Comparison of ENCODE assay signal across 7 mouse cellular contexts in genomic region chr9:14859868-14860639, GRCm38 (mm10). TPM values are rescaled to one million over a fixed set of nuclear protein-coding genes. Genes with fewer than 3 reads are reported as not detected.
DNase-seq lines count a peak whose midpoint lies in the region; ATAC-seq and TF ChIP-seq lines count a peak whose summit lies in the region.

TSS of gene Gpr83 (plus strand) at chr9:14860210.

- H3K9ac ChIP-seq in embryonic facial prominence, embryonic 13.5 days: peak within 1 kb of the TSS; percentile 62
- H3K9ac ChIP-seq in hindbrain, embryonic 12.5 days: peak within 1 kb of the TSS; percentile 59
- peak within 1 kb of the TSS; percentile 42 for H3K9ac ChIP-seq in neural tube, embryonic 11.5 days (ENCODE audit: low read length)

- no peaks in the 10 kb centered on the region for H3K36me3 ChIP-seq in testis, adult 2 months (ENCODE audit: control insufficient read depth, insufficient read depth, low read length)
- no peaks in the 10 kb centered on the region for H3K36me3 ChIP-seq in embryonic facial prominence, embryonic 13.5 days
- no peaks in the 10 kb centered on the region for H3K36me3 ChIP-seq in hindbrain, embryonic 12.5 days
- H3K36me3 ChIP-seq in limb, embryonic 10.5 days: no peaks in the 10 kb centered on the region
- no peaks in the 10 kb centered on the region for H3K36me3 ChIP-seq in neural tube, embryonic 11.5 days (ENCODE audit: control insufficient read depth, insufficient read depth, low read length)

- H3K27ac ChIP-seq in testis, adult 2 months (ENCODE audit: control insufficient read depth, insufficient read depth, low read depth, low read length): no peak within 1 kb of the TSS
- H3K27ac ChIP-seq in embryonic facial prominence, embryonic 13.5 days: no peak within 1 kb of the TSS
- no peak within 1 kb of the TSS for H3K27ac ChIP-seq in hindbrain, embryonic 12.5 days
- H3K27ac ChIP-seq in limb, embryonic 10.5 days: no peak within 1 kb of the TSS
- no peak within 1 kb of the TSS for H3K27ac ChIP-seq in neural tube, embryonic 11.5 days (ENCODE audit: low read depth, low read length)

- TF ChIP-seq CTCF in testis, adult 2 months (IDR thresholded peaks at IDR 0.05; ENCODE audit: control insufficient read depth, insufficient read depth, insufficient replicate concordance, low read depth, low read length): no peak

- no peak for DNase-seq in testis, postnatal 14 days (ENCODE audit: low spot score)
- DNase-seq in limb, embryonic 10.5 days (ENCODE audit: low spot score): peak; percentile 70
- peak; percentile 70 for DNase-seq in neural tube, embryonic 11.5 days (ENCODE audit: low spot score)
- no peak for DNase-seq in MN1 (ENCODE audit: low spot score)

- peaks cover 4% of the 10 kb centered on the region; the same call in 1 of the 2 replicates for H3K4me1 ChIP-seq in testis, adult 2 months (ENCODE audit: control insufficient read depth, insufficient read depth, low read length)
- peaks cover 10% of the 10 kb centered on the region; the same call in 1 of the 2 replicates for H3K4me1 ChIP-seq in embryonic facial prominence, embryonic 13.5 days
- H3K4me1 ChIP-seq in hindbrain, embryonic 12.5 days: peaks cover 5% of the 10 kb centered on the region
- peaks cover 10% of the 10 kb centered on the region for H3K4me1 ChIP-seq in limb, embryonic 10.5 days
- peaks cover 3% of the 10 kb centered on the region; the same call in 1 of the 2 replicates for H3K4me1 ChIP-seq in neural tube, embryonic 11.5 days (ENCODE audit: control insufficient read depth, insufficient read depth, low read length)

- 0 out of 2 replicates have a peak, but pooled peaks have one; percentile 41 for ATAC-seq in embryonic facial prominence, embryonic 13.5 days (ENCODE audit: insufficient number of reproducible peaks, insufficient read depth, low FRiP score, low TSS enrichment, low read depth)
- peak; percentile 94 for ATAC-seq in hindbrain, embryonic 12.5 days (ENCODE audit: low FRiP score)
- peak; percentile 90 for ATAC-seq in neural tube, embryonic 11.5 days (ENCODE audit: insufficient read depth, low FRiP score, low TSS enrichment)

- no peaks in the 10 kb centered on the region for H3K27me3 ChIP-seq in testis, adult 2 months (ENCODE audit: control insufficient read depth, insufficient read depth, low read length)
- peaks cover 63% of the 10 kb centered on the region for H3K27me3 ChIP-seq in embryonic facial prominence, embryonic 13.5 days
- peaks cover 48% of the 10 kb centered on the region for H3K27me3 ChIP-seq in hindbrain, embryonic 12.5 days
- peaks cover 62% of the 10 kb centered on the region for H3K27me3 ChIP-seq in limb, embryonic 10.5 days (ENCODE audit: low read depth, poor library complexity, severe bottlenecking)
- peaks cover 18% of the 10 kb centered on the region for H3K27me3 ChIP-seq in neural tube, embryonic 11.5 days (ENCODE audit: control insufficient read depth, insufficient read depth, low read length)

- peak within 1 kb of the TSS; percentile 79 for H3K4me2 ChIP-seq in embryonic facial prominence, embryonic 13.5 days
- H3K4me2 ChIP-seq in hindbrain, embryonic 12.5 days (replicated peaks): peak within 1 kb of the TSS; percentile 96
- peak within 1 kb of the TSS; percentile 90 for H3K4me2 ChIP-seq in neural tube, embryonic 11.5 days (ENCODE audit: low read depth)

- TF ChIP-seq POLR2A in testis, adult 2 months (IDR thresholded peaks at IDR 0.05; ENCODE audit: control insufficient read depth, low read depth, low read length): no peak

- peak within 1 kb of the TSS; percentile 19 for H3K4me3 ChIP-seq in testis, adult 2 months (ENCODE audit: control insufficient read depth, low read depth, low read length)
- H3K4me3 ChIP-seq in embryonic facial prominence, embryonic 13.5 days: peak within 1 kb of the TSS; percentile 45
- peak within 1 kb of the TSS; percentile 48 for H3K4me3 ChIP-seq in hindbrain, embryonic 12.5 days
- peak within 1 kb of the TSS; percentile 56 for H3K4me3 ChIP-seq in limb, embryonic 10.5 days
- H3K4me3 ChIP-seq in neural tube, embryonic 11.5 days (ENCODE audit: low read depth, low read length): peak within 1 kb of the TSS; percentile 42

- no peaks in the 10 kb centered on the region for H3K9me3 ChIP-seq in embryonic facial prominence, embryonic 13.5 days
- no peaks in the 10 kb centered on the region for H3K9me3 ChIP-seq in hindbrain, embryonic 12.5 days (replicated peaks)
- no peaks in the 10 kb centered on the region for H3K9me3 ChIP-seq in limb, embryonic 10.5 days (replicated peaks)
- H3K9me3 ChIP-seq in neural tube, embryonic 11.5 days (ENCODE audit: control insufficient read depth, low read length): no peaks in the 10 kb centered on the region

- WGBS in embryonic facial prominence, embryonic 13.5 days: 2% methylated on average over 47 of the region's 47 CpGs
- WGBS in hindbrain, embryonic 12.5 days: 1% methylated on average over 47 of the region's 47 CpGs
- 2% methylated on average over 47 of the region's 47 CpGs for WGBS in limb, embryonic 10.5 days
- WGBS in neural tube, embryonic 11.5 days: 3% methylated on average over 47 of the region's 47 CpGs

RNA-seq across cellular contexts. Expression of gene Gpr83, which starts in this region (rescaled TPM):
- 0.02 and 0.06 TPM in 2 replicates for polyA plus RNA-seq in testis, adult 2 months (2012; rRNA removed)
- polyA plus RNA-seq in embryonic facial prominence, embryonic 13.5 days (2015; fragmentation: Nextera tagmentation; extraction: Ambion mirVana): 0.19 and 0.27 TPM in 2 replicates
- polyA plus RNA-seq in hindbrain, embryonic 12.5 days (2016; fragmentation: Nextera tagmentation; extraction: Ambion mirVana): 1.6 and 1.7 TPM in 2 replicates
- 0.08 TPM in 1 of 2 replicates, not detected in the other for polyA plus RNA-seq in limb, embryonic 10.5 days (2016; fragmentation: Nextera tagmentation; extraction: Ambion mirVana)
- polyA plus RNA-seq in neural tube, embryonic 11.5 days (2014; fragmentation: Nextera tagmentation; extraction: Ambion mirVana): 0.58 and 1.1 TPM in 2 replicates

Comparison
In these comparisons a context has a peak if more than half of its experiments do, and no peak if none do; other contexts are left out.
1. Peak in ATAC-seq, H3K4me3 ChIP-seq, H3K9ac ChIP-seq and H3K4me2 ChIP-seq in embryonic facial prominence, embryonic 13.5 days; RNA of the gene not detected or under 1 TPM.
2. Peak in DNase-seq and H3K4me3 ChIP-seq in limb, embryonic 10.5 days; RNA of the gene not detected or under 1 TPM.
3. ATAC-seq: peak in every context shown above with its lines; median percentile 94 in hindbrain, embryonic 12.5 days; 90 in neural tube, embryonic 11.5 days; 41 in embryonic facial prominence, embryonic 13.5 days.